Mouse (Mus musculus): ENCODE measurements around the gene Slc50a1. TPM values are rescaled to one million over a fixed set of nuclear protein-coding genes. Genes with fewer than 3 reads are reported as not detected.

The Slc50a1 gene
- total RNA-seq (2022): 10 to 100 TPM; 54.2 to 80.1 (median 64.9) TPM

DNA sequence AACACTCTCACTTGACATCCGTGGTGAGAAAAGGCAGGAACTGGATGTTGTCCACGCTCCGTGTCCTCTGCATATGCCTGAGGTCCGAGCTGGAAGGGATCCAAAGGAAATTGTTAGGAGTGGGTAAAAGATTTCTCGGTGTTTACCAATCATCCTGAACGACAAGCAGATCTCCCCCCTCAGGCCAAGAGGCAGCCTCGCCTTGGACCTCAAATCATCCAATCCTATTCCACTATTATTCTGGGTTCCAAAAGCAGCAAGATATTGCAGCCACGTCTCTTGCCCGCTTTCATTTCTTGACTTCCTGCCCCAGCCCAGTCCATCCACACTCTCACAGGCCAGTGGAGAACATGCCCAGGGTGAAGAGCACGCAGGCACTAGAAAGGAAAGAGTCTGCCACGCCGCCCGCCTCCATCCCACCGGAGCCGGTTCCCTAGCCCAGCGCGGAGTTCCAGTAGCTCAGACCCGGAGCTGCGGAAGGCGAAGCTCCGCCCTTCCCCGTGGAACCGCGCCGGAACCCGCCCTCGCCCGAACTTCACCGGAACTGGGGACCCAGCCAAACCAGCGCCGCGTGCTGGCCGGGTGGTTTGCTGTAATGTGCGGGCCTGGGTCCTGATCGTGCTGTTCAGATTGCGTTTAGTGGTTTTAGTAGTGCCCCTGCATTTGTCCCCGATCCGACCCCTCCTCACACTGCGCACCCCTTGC is at the start of gene Slc50a1:
Slc50a1 (minus strand) TSS at position 520 of the 705 bp plus-strand sequence.
- DNase-seq: peak; percentile 76

DNA sequence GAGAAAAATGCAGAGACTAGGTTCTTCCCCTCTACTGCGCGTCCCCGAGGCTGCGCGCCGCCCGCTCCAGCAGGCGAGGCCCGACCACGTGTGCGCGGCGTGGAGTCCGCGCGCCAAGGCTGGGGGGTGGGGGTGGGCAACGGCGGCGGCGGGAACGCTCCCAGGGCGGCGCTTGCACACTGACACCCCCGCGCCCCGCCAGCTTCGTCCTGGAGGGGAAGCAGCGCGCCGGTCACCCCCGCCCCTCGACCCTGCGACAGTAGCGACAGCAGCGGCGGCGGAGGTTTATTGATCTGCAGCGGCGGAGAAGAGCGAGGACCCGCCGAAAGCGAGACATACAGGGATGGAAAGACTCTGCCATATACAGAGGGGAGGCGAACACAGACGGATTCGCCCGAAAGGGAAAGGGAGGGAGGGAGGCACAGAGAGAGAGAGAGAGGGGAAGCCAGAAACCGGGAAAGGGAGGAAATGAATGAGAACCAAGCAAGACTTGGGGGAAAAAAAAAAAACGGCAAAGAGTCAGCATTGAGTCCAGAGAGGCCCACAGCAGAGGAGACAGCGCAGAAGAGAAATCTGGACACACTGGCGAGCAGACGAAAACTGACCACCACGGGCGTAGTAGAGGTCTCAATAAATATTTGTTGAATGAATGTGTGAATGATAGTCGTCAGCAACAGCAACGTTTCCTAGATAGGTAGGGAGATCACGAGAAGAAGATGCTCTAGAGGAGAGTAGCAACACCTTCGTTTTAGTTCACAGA is 49.4 kb upstream of the Slc50a1 start:
- no peak for DNase-seq

DNA sequence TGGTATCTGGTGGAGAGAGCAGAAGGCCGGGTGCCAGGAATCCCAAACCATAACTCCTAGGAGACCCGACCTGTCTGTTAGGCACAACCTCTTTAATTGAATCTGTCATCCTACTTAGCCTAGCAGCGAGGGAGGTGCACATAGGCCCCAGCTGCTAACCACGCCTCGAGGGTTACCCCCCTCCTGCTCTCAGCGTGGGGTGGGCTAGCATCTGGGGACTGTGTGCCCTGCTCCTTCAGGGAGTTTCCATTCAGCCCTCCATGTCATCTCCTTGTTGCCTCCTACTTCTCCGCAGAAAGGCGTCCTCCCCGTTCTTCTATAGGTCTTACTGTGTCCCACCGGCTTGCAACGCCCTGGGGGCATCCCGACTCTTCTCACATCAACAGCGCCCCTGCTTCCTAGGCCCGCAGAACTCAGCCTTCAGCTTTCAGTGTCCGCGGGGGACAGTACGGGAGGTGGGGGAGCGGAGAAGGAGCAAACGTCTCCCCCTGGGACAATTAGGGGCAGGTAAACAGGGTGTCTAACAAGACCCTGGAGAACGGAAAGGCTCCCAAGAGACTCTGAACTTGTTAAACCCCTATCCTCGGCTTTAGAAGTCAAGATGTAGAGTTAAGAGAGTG is 48.7 kb upstream of the Slc50a1 start:
- no peak for DNase-seq

- no peak for DNase-seq
Observed at GRCm38 (mm10) chr3:89318316-89318715, 47.9 kb upstream of the Slc50a1 start.

- DNase-seq: no peak
Observed at GRCm38 (mm10) chr3:89317246-89317645, 46.9 kb upstream of the Slc50a1 start.

GRCm38 (mm10) chr3:89316833-89317232 is 46.5 kb upstream of the Slc50a1 start:
- DNase-seq: peak; percentile 65

GRCm38 (mm10) chr3:89315930-89316831 is 45.8 kb upstream of the Slc50a1 start:
- no peak for DNase-seq

DNA sequence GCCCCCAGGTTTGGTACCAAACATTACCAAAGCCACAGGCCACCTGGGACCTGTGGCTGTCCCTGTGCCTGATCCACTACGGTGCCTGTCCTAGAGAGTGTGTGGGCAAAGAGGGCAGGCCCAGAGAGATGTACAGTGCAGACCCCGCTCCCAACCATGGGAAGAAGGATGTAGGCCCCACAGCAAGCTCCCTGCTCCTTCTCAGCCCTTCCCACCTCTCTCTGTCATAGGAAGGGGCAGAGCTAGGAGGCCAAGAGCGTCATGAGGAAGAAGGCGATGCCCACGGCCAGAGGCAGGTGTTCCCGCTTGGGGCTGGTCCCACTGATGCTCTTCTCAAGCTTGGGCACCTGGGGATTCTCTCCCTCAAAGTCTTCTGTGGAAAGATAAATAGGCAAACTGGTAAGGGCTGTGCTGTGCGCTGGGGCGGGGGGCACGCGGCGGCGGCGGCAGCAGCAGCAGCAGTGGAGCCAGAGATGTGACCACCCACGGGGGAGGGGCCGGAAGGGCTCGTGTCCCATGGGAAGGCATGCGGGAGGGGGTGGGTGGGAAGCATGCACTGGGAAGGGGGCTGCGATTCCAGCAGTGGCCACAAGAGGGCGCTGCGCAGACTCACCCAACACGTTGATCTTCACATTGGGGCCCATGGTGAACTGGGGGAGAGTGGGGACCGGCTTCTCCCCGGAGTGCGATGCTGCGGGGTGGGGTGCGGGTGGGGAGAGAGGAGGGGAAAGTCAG is 45.0 kb upstream of the Slc50a1 start:
- DNase-seq: peak; percentile 53

DNA sequence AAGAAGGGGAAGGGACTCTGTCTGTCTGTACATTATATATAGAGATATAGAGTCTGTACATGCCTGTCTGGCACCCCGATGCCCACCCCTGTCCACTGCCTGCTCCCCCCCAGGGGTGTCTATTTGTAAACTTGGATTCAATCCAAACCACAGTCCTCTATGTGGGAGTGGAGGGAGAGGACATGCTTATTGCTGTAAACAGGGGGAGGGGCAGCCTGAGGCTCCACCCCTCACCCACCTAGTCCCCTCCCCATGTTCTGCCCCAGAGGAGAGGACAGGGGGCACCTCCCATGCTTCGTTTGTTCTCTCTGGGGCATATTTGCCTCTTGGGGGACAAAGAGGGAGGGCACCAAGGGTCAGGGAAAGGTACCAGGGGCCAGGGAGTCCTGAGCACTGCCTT is 44.4 kb upstream of the Slc50a1 start:
- DNase-seq: no peak

GRCm38 (mm10) chr3:89314340-89314739 is 44.0 kb upstream of the Slc50a1 start:
- DNase-seq: no peak

- DNase-seq: peak; percentile 55
Observed at GRCm38 (mm10) chr3:89308089-89308488, 37.7 kb upstream of the Slc50a1 start.

DNA sequence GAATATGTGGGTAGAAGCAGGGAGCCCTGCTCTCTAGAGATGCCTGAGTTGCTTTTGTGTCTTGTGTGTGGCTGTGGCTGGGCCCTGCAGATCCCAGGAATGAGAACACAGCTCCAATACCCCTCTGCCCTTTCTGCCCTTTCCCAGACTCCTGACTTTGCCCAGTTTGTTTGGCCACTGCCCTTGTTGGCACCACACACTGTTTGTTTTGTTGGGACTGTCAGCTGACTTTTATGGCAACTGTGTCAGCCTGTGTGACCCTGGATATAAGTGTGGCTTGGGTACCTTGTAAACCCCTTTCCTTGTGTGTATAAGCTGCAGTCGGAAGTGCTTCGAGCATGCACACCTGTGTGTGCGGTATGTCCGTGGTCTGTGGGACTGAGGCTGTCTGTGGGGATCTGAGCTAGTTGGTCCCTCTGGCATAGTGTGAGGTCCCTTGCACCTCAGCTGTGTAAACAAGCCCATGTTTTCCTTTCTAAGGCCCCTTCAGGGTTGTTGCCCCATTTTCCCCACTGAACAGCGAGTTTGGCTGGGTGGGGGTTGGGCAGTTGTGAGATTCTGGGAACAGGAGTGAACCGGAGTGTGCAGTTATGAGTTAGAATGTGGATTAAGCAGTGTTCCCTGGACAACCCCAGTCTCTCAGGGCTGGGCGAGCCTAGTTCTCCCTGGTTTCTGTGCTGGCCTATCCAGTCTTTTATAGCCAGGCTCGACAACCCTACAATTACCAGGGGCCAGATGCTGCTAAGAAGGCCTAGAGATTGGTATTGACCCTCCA is 35.4 kb upstream of the Slc50a1 start:
- DNase-seq: no peak

GRCm38 (mm10) chr3:89305105-89305504 is 34.7 kb upstream of the Slc50a1 start:
- no peak for DNase-seq

GRCm38 (mm10) chr3:89304440-89304839 is 34.1 kb upstream of the Slc50a1 start:
- no peak for DNase-seq

- no peak for DNase-seq
Observed at GRCm38 (mm10) chr3:89300514-89300913, 30.1 kb upstream of the Slc50a1 start.

- DNase-seq: no peak
Observed at GRCm38 (mm10) chr3:89300071-89300470, 29.7 kb upstream of the Slc50a1 start.

DNA sequence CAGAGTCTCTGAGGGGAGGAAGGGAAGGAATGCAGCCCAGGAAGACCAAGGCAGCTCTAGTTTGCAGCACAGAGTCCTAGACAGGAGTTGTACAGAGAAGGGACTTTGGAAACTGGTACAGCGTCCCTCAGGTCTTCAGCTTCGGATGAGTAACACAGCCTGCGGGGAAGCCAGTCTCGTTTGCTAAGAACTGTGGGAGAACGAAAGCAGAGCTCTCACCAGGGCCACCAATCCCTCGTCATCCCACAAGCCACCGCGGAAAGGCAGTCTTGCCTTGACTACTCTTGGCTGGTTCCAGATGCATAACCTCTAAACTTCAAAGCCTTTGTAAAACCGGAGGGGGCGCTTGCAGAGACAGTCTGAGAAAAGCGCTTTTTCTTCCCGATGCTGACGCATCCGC is 29.1 kb upstream of the Slc50a1 start:
- no peak for DNase-seq

GRCm38 (mm10) chr3:89298908-89299307 is 28.5 kb upstream of the Slc50a1 start:
- DNase-seq: no peak

DNA sequence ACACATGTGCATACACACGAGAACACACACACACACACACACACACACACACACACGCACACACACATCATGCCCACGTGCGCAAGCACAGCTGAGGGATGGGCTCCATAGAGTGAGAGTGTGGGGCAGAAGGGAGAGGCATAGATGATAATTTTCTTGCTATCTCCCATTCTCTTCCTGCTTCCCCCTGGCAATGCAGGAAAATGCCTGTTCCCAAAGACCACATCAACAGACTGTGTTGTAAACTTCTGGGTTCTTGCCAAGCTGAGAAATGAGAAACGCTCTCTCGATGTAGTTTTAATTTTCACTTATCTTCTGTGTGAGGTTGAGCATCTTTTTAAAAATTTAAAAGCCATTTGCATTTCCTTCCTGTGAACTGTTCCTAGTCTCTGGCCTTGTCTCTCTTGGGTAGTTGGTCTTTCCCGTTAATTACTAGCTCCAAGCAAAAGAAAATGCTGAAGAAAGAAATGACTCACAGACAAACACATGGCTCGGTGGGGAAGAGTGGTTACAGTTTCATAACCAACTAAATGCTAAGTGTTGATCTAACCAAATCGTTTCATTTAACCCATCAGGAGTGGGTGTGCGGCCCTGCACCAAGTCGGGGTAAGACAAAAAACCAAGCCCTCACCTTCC is 26.5 kb upstream of the Slc50a1 start:
- DNase-seq: no peak

DNA sequence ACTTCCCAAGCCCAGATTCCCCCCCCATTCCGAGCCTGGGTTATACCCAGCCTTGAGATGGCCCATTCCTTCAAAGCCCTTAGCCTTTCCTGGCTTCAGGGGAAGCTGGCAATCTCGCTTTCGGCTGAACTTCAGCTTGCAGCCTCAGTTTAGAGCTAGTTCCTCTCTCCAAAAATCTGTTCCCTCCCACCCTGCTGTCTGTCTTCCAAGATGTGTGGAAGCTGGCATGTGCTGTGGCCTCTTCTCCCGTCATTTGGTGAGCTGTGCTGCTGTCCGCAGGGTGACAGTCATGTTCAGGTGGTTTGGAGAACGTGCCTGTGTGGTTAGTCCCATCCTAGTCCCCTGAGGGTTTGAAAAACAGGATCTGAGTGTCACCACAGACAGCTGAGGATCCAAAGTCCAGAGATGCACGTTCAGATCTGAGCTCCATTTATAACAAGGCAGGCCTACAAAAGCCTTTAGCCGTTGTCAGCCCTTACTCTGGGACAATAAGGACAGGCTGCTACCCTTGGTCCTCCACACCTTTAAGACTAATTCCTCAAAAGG is 25.4 kb upstream of the Slc50a1 start:
- DNase-seq: no peak

Measured in adrenal gland, adult 8-10 months (tissue).